Mouse (Mus musculus) kidney, adult 2 months (tissue): ENCODE measurements around the gene Zdhhc7.

Experiments
- CTCF ChIP-seq: fragments of 200-500 bp; conservative IDR thresholded peaks from 2 replicates; pipeline ENCODE4 v1.5.1; 2011; ENCODE audit warnings: low read depth, mild to moderate bottlenecking, control low read depth, low read length, moderate library complexity, mixed read lengths; ENCODE audit not compliant: insufficient read depth, insufficient read length
- POLR2A ChIP-seq: fragments of 200-500 bp; IDR thresholded peaks from one replicate; pipeline ENCODE4 v1.6.1; 2011; ENCODE audit warnings: low read depth, low read length, control low read depth

DNA sequence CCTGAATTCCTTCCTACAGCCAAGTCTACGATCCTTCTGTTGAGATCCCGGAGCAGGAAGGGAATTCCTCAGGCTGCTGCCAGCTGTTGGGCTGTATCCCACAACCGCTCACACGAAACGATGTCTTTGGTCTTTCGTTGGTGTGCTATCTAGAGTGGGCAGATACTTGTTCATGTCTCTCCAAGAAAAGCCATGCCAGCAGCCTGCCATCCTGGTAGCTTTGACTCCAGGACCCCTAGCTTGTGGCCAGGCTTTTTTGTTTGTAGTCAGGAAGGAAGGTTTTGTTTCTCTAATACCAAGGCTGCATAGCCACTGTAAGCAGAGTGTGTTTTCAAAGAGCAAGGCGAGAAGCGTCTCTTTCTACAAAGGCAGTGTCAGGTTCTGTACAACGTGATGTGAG, 2.6 kb upstream of the Zdhhc7 start:
- no peak for TF ChIP-seq CTCF
- TF ChIP-seq POLR2A, result no peak
